Mouse (Mus musculus): ENCODE results near the gene Elk4. TPM values are rescaled to one million over a fixed set of nuclear protein-coding genes. Genes with fewer than 3 reads are reported as not detected.
A peak's percentile ranks its signal among the peaks of the same experiment; 100 is the strongest.

The Elk4 gene
- 97.8 and 135 TPM in 2 replicates for total RNA-seq (2014; fragmentation: Nextera tagmentation)
- 88.1 and 90.9 TPM in 2 replicates for total RNA-seq (2017)

- ATAC-seq (replicated peaks; ENCODE audit: low FRiP score, low TSS enrichment, poor library complexity, severe bottlenecking): peak; percentile 58
Observed at GRCm38 (mm10) chr1:132007282-132007815, at the start of gene Elk4. Gene Elk4, plus strand, starts transcription at chr1:132007607.

- ATAC-seq (replicated peaks; ENCODE audit: low FRiP score, low TSS enrichment, poor library complexity, severe bottlenecking): no peak
Observed at GRCm38 (mm10) chr1:131961004-131961403, 46.4 kb upstream of the Elk4 start.

- no peak for ATAC-seq (replicated peaks; ENCODE audit: low FRiP score, low TSS enrichment, poor library complexity, severe bottlenecking)
Observed at GRCm38 (mm10) chr1:131962606-131963084, 44.8 kb upstream of the Elk4 start, which contains the start of gene Slc45a3. Gene Slc45a3, plus strand, starts transcription at chr1:131962967.

GRCm38 (mm10) chr1:131963085-131963951 is 44.1 kb upstream of the Elk4 start:
- peak; percentile 23 for ATAC-seq (replicated peaks; ENCODE audit: low FRiP score, low TSS enrichment, poor library complexity, severe bottlenecking)

GRCm38 (mm10) chr1:131964100-131964499 is 43.3 kb upstream of the Elk4 start:
- ATAC-seq (replicated peaks; ENCODE audit: low FRiP score, low TSS enrichment, poor library complexity, severe bottlenecking): no peak

- no peak for ATAC-seq (replicated peaks; ENCODE audit: low FRiP score, low TSS enrichment, poor library complexity, severe bottlenecking)
Observed at GRCm38 (mm10) chr1:131964580-131964979, 42.8 kb upstream of the Elk4 start.

- ATAC-seq (replicated peaks; ENCODE audit: low FRiP score, low TSS enrichment, poor library complexity, severe bottlenecking): no peak
Observed at GRCm38 (mm10) chr1:131965818-131966217, 41.6 kb upstream of the Elk4 start.

GRCm38 (mm10) chr1:131967336-131967735 is 40.1 kb upstream of the Elk4 start:
- ATAC-seq (replicated peaks; ENCODE audit: low FRiP score, low TSS enrichment, poor library complexity, severe bottlenecking): no peak

- ATAC-seq (replicated peaks; ENCODE audit: low FRiP score, low TSS enrichment, poor library complexity, severe bottlenecking): no peak
Observed at GRCm38 (mm10) chr1:131968556-131968955, 38.9 kb upstream of the Elk4 start.

GRCm38 (mm10) chr1:131968983-131969382 is 38.4 kb upstream of the Elk4 start:
- no peak for ATAC-seq (replicated peaks; ENCODE audit: low FRiP score, low TSS enrichment, poor library complexity, severe bottlenecking)

GRCm38 (mm10) chr1:131969825-131970224 is 37.6 kb upstream of the Elk4 start:
- ATAC-seq (replicated peaks; ENCODE audit: low FRiP score, low TSS enrichment, poor library complexity, severe bottlenecking): no peak

- no peak for ATAC-seq (replicated peaks; ENCODE audit: low FRiP score, low TSS enrichment, poor library complexity, severe bottlenecking)
Observed at GRCm38 (mm10) chr1:131970322-131970660, 37.1 kb upstream of the Elk4 start.

GRCm38 (mm10) chr1:131970661-131971520 is 36.5 kb upstream of the Elk4 start:
- no peak for ATAC-seq (replicated peaks; ENCODE audit: low FRiP score, low TSS enrichment, poor library complexity, severe bottlenecking)

GRCm38 (mm10) chr1:131971771-131972497 is 35.5 kb upstream of the Elk4 start:
- 0 out of 2 replicates have a peak, but pooled peaks have one; percentile 18 for ATAC-seq (replicated peaks; ENCODE audit: low FRiP score, low TSS enrichment, poor library complexity, severe bottlenecking)

- no peak for ATAC-seq (replicated peaks; ENCODE audit: low FRiP score, low TSS enrichment, poor library complexity, severe bottlenecking)
Observed at GRCm38 (mm10) chr1:131972498-131973334, 34.7 kb upstream of the Elk4 start.

GRCm38 (mm10) chr1:131973991-131974390 is 33.4 kb upstream of the Elk4 start:
- ATAC-seq (replicated peaks; ENCODE audit: low FRiP score, low TSS enrichment, poor library complexity, severe bottlenecking): no peak

- ATAC-seq (replicated peaks; ENCODE audit: low FRiP score, low TSS enrichment, poor library complexity, severe bottlenecking): no peak
Observed at GRCm38 (mm10) chr1:131976886-131977285, 30.5 kb upstream of the Elk4 start.

- no peak for ATAC-seq (replicated peaks; ENCODE audit: low FRiP score, low TSS enrichment, poor library complexity, severe bottlenecking)
Observed at GRCm38 (mm10) chr1:131980471-131980870, 26.9 kb upstream of the Elk4 start.

Data from megakaryocyte-erythroid progenitor cell, adult 5-6 weeks (primary cell).